Mouse (Mus musculus) frontal cortex, postnatal 10 days (tissue): ENCODE results near the gene Zfp672.

Experiments used
- DNase-seq, 2 experiments: peaks; one replicate each; pipeline ENCODE4 v3.0.0; 2022; ENCODE audit warnings: low spot score in 2 of 2, mixed read lengths in 1 of 2

The Zfp672 gene

GRCm38 (mm10) chr11:58282518-58282917 lies 47.6 kb downstream of the Zfp672 start:
- DNase-seq, result no peak

GRCm38 (mm10) chr11:58281970-58282496 lies 48.1 kb downstream of the Zfp672 start:
- no peak for DNase-seq

GRCm38 (mm10) chr11:58275756-58276155 lies 54.4 kb downstream of the Zfp672 start:
- DNase-seq, result no peak

GRCm38 (mm10) chr11:58274572-58274971 lies 55.6 kb downstream of the Zfp672 start, which contains the start of gene 4930438A08Rik:
Gene 4930438A08Rik (plus strand): TSS chr11:58274799.
- no peak for DNase-seq

GRCm38 (mm10) chr11:58268285-58268684 lies 61.9 kb downstream of the Zfp672 start:
- DNase-seq, result no peak
